In genomic region chr6:135636648-135637047, GRCm38 (mm10) we compare ENCODE assay signal across 18 mouse cellular contexts.
A peak's percentile ranks its signal among the peaks of the same experiment; 100 is the strongest.
DNase-seq lines count a peak whose midpoint lies in the region; ATAC-seq lines count a peak whose summit lies in the region.
"Had no signal": no experiment of that assay in that cellular context is flagged by ENCODE, and none has a peak within 500 bp of the region (broad histone marks: within the 10 kb centered on the region; RNA-seq: fewer than 3 reads in every experiment).

No protein-coding gene starts in this region.

- H3K4me1 ChIP-seq in forebrain, embryonic 14.5 days (ENCODE audit: control insufficient read depth, insufficient read depth, low read length) = no peaks in the 10 kb centered on the region
- H3K4me1 ChIP-seq in forebrain, embryonic 16.5 days (replicated peaks; ENCODE audit: control insufficient read depth, insufficient read depth, low read length) = no peaks in the 10 kb centered on the region
- H3K4me1 ChIP-seq: embryonic facial prominence, embryonic 12.5 days; heart, embryonic 13.5 days; hindbrain, embryonic 10.5 days had no signal

- no peaks in the 10 kb centered on the region for H3K36me3 ChIP-seq in forebrain, embryonic 14.5 days (ENCODE audit: control insufficient read depth, insufficient read depth, low read length)
- no peaks in the 10 kb centered on the region for H3K36me3 ChIP-seq in forebrain, embryonic 16.5 days (ENCODE audit: control insufficient read depth, insufficient read depth)
- H3K36me3 ChIP-seq: embryonic facial prominence, embryonic 12.5 days; heart, embryonic 13.5 days; hindbrain, embryonic 10.5 days had no signal

- no peak overlapping the region for H3K4me3 ChIP-seq in forebrain, embryonic 14.5 days (ENCODE audit: low read depth, low read length)
- no peak overlapping the region for H3K4me3 ChIP-seq in forebrain, embryonic 16.5 days (replicated peaks; ENCODE audit: low read length)
- H3K4me3 ChIP-seq: embryonic facial prominence, embryonic 12.5 days; heart, embryonic 13.5 days; hindbrain, embryonic 10.5 days had no signal

- H3K27me3 ChIP-seq in forebrain, embryonic 14.5 days (replicated peaks; ENCODE audit: control insufficient read depth, insufficient read depth, low read length) = no peaks in the 10 kb centered on the region
- H3K27me3 ChIP-seq in forebrain, embryonic 16.5 days (replicated peaks; ENCODE audit: control insufficient read depth, insufficient read depth, low read length) = no peaks in the 10 kb centered on the region
- H3K27me3 ChIP-seq: CH12.LX; embryonic facial prominence, embryonic 12.5 days; heart, embryonic 13.5 days had no signal

- DNase-seq in forebrain, embryonic 14.5 days (ENCODE audit: low spot score) = peak; percentile 4
- peak; percentile 86 to 89 for DNase-seq in layer of hippocampus, adult 8-10 months (ENCODE audit: low spot score in 2 of 2)
- DNase-seq in left cerebral cortex, adult 9 months (ENCODE audit: low spot score in 2 of 2) = peak; percentile 74 to 91
- peak; percentile 75 for DNase-seq in right cerebral cortex, postnatal 14 days
- no peak for DNase-seq in adrenal gland, postnatal 14 days
- no peak for DNase-seq in lung, postnatal 25 days (ENCODE audit: low spot score)
- DNase-seq in cerebellum, postnatal 36 days = no peak
- DNase-seq: cerebellum, postnatal 14 days; gastrocnemius, postnatal 36 days; kidney, postnatal 14 days had no signal

- no peaks in the 10 kb centered on the region for H3K9me3 ChIP-seq in forebrain, embryonic 14.5 days (replicated peaks; ENCODE audit: control insufficient read depth, low read length)
- 0 out of 2 replicates have a peak, but pooled peaks cover 2% of the 10 kb centered on the region for H3K9me3 ChIP-seq in forebrain, embryonic 16.5 days (ENCODE audit: control insufficient read depth, low read length)
- H3K9me3 ChIP-seq: embryonic facial prominence, embryonic 12.5 days had no signal

- no peak overlapping the region for H3K4me2 ChIP-seq in forebrain, embryonic 14.5 days (ENCODE audit: low read length)
- no peak overlapping the region for H3K4me2 ChIP-seq in forebrain, embryonic 16.5 days (ENCODE audit: low read length)
- H3K4me2 ChIP-seq: embryonic facial prominence, embryonic 12.5 days; heart, embryonic 13.5 days; liver, embryonic 11.5 days; midbrain, embryonic 11.5 days had no signal

- WGBS in forebrain, embryonic 14.5 days = 79% methylated on average over 8 of the region's 8 CpGs
- WGBS in forebrain, embryonic 16.5 days = 66% methylated on average over 8 of the region's 8 CpGs

- no peak overlapping the region for H3K9ac ChIP-seq in forebrain, embryonic 14.5 days (ENCODE audit: low read length)
- H3K9ac ChIP-seq in forebrain, embryonic 16.5 days (replicated peaks; ENCODE audit: low read depth, low read length) = no peak overlapping the region
- H3K9ac ChIP-seq: embryonic facial prominence, embryonic 12.5 days; heart, embryonic 13.5 days had no signal

- no peak for ATAC-seq in forebrain, embryonic 14.5 days
- no peak for ATAC-seq in forebrain, embryonic 16.5 days
- ATAC-seq: lung, postnatal 0 days had no signal

- H3K27ac ChIP-seq in forebrain, embryonic 14.5 days (ENCODE audit: low read depth, low read length) = no peak overlapping the region
- H3K27ac ChIP-seq in forebrain, embryonic 16.5 days (ENCODE audit: low read length) = no peak overlapping the region
- H3K27ac ChIP-seq: embryonic facial prominence, embryonic 12.5 days; heart, embryonic 13.5 days; hindbrain, embryonic 10.5 days had no signal

Comparison
In these comparisons a context has a peak if more than half of its experiments do, and no peak if none do; other contexts are left out.
1. DNase-seq: peak in forebrain, embryonic 14.5 days (single experiment), layer of hippocampus, adult 8-10 months (2 of 2), left cerebral cortex, adult 9 months (2 of 2) and right cerebral cortex, postnatal 14 days (single experiment); none in adrenal gland, postnatal 14 days (single experiment), lung, postnatal 25 days (single experiment) and cerebellum, postnatal 36 days (0 of 2).